Mouse (Mus musculus) neural tube, embryonic 11.5 days (tissue): ENCODE measurements at regions not wholly inside any gene's neighbourhood (a gene's known extent, or its start where the extent isn't known, plus 50 kb on each side); places are given as distances from the start of the nearest gene placed in this dataset.

ENCODE experiments used
- ATAC-seq: fragments of 200-750 bp; cut with Nextera tagmentation; 2 replicates; pipeline ENCODE4 v1.8.0; 2017; ENCODE audit warnings: moderate number of reproducible peaks, mild to moderate bottlenecking, moderate TSS enrichment, moderate library complexity; ENCODE audit not compliant: insufficient read depth, low FRiP score, low TSS enrichment
- DNase-seq: peaks from one replicate; pipeline ENCODE4 v3.0.0-alpha.2; 2015; ENCODE audit warnings: low spot score
- H3K27ac ChIP-seq: fragments of 300-500 bp; sonication (generic); 2 replicates; pipeline ENCODE4 v1.5.1; 2014; ENCODE audit warnings: low read depth, mild to moderate bottlenecking, low read length
- H3K27me3 ChIP-seq: fragments of 300-500 bp; sonication (generic); 2 replicates; pipeline ENCODE4 v1.6.1; 2014; ENCODE audit warnings: mild to moderate bottlenecking, low read length, mixed read lengths; ENCODE audit not compliant: control insufficient read depth, insufficient read depth
- H3K36me3 ChIP-seq: fragments of 300-500 bp; sonication (generic); 2 replicates; pipeline ENCODE4 v1.6.1; 2014; ENCODE audit warnings: mild to moderate bottlenecking, low read length, moderate library complexity, mixed read lengths; ENCODE audit not compliant: control insufficient read depth, insufficient read depth
- H3K4me1 ChIP-seq: fragments of 300-500 bp; sonication (generic); 2 replicates; pipeline ENCODE4 v1.6.1; 2014; ENCODE audit warnings: low read length, mixed read lengths; ENCODE audit not compliant: control insufficient read depth, insufficient read depth
- H3K4me2 ChIP-seq: fragments of 300-500 bp; sonication (generic); 2 replicates; pipeline ENCODE4 v1.6.1; 2014; ENCODE audit warnings: low read depth, mild to moderate bottlenecking, moderate library complexity
- H3K4me3 ChIP-seq: fragments of 300-500 bp; sonication (generic); 2 replicates; pipeline ENCODE4 v1.5.1; 2014; ENCODE audit warnings: low read depth, low read length
- H3K9ac ChIP-seq: fragments of 300-500 bp; sonication (generic); 2 replicates; pipeline ENCODE4 v1.6.1; 2014; ENCODE audit warnings: mild to moderate bottlenecking, low read length
- H3K9me3 ChIP-seq: fragments of 300-500 bp; sonication (generic); 2 replicates; pipeline ENCODE4 v1.6.1; 2016; ENCODE audit warnings: low read length; ENCODE audit not compliant: control insufficient read depth
- WGBS: fragments of 180-500 bp; shearing (Covaris S2); extraction: QIAGEN DNeasy Blood & Tissue Kit; methylation state at CpG from one replicate; pipeline ENCODE4 v1.1.7; 2014; 5-methylcytosine and 5-hydroxymethylcytosine counted together

- WGBS: 93% methylated on average over 4 of the region's 4 CpGs
- Histone ChIP-seq H3K4me2 (no peak overlapping the region), H3K27ac (no peak overlapping the region), H3K36me3 (no peaks in the 10 kb centered on the region), H3K9ac (no peak overlapping the region), H3K4me1 (no peaks in the 10 kb centered on the region), H3K9me3 (no peaks in the 10 kb centered on the region), H3K27me3 (no peaks in the 10 kb centered on the region), H3K4me3 (no peak overlapping the region)
- DNase-seq (no peak), ATAC-seq (no peak)
These were observed 1729.8 kb downstream of the AI429214 start for GRCm38 (mm10) chr8:38723254-38723653.

DNA sequence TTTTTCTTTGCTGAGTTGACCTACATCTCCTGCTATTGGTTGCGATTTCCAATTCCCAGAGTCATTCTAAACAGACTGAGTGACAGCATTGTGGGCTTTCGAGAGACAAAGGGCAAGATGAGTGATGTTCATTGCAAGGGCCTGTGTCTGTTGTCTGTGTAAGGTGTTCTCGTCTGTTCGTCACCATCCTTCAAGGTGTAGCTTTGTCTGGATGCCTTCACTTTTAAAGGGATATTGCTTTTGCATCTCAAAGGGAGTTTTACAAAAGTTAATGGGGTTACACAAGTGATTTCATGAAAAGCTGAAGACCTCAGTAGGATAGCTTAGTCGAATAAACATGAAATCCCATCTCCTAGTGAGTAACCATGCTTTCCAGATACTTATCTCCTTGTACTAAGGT is 1731.9 kb downstream of the AI429214 start:
- H3K4me1 ChIP-seq: no peaks in the 10 kb centered on the region
- WGBS: 84% methylated on average over 5 of the region's 5 CpGs
- H3K36me3 ChIP-seq: no peaks in the 10 kb centered on the region
- no peak overlapping the region for H3K4me3 ChIP-seq
- no peaks in the 10 kb centered on the region for H3K27me3 ChIP-seq
- no peaks in the 10 kb centered on the region for H3K9me3 ChIP-seq
- H3K27ac ChIP-seq: no peak overlapping the region
- no peak for ATAC-seq
- DNase-seq: no peak
- no peak overlapping the region for H3K9ac ChIP-seq
- H3K4me2 ChIP-seq: no peak overlapping the region

- H3K9ac ChIP-seq: no peak overlapping the region
- H3K36me3 ChIP-seq: no peaks in the 10 kb centered on the region
- H3K9me3 ChIP-seq: no peaks in the 10 kb centered on the region
- H3K27ac ChIP-seq: no peak overlapping the region
- ATAC-seq (no peak), DNase-seq (no peak)
- H3K27me3 ChIP-seq: no peaks in the 10 kb centered on the region
- H3K4me2 ChIP-seq: no peak overlapping the region
- no peak overlapping the region for H3K4me3 ChIP-seq
- no peaks in the 10 kb centered on the region for H3K4me1 ChIP-seq
These were observed 1753.7 kb downstream of the AI429214 start for GRCm38 (mm10) chr8:38747134-38747533.

DNA sequence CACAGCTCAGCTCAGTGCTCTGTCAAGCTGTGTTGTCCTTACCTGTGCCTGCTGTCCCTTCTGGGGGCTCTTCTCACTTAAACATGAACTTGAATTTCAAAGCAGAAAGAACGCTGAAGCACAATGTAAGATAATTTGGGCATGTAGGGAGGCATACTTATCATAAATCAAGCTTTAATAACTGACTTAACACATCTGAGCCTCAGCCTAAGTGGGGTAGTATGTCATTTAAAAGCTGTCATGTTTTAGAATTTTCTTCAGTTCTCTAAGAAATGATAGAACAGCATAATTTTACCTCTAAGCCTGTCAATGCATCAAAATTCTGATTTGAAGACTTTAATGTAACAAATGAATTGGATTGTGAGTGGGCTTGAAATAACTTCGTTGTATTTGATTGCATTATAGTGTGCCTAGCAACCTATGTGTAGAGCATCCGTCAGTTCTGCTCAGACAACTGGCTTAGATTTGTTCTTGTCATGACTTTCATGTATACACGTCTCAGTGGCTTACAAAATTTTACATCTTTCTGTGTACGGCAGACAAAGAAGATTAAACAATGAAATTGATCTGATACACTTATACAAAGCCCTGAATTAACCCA is 1773.3 kb downstream of the AI429214 start:
- ATAC-seq (no peak), DNase-seq (no peak)
- H3K4me1 ChIP-seq: no peaks in the 10 kb centered on the region
- H3K4me2 ChIP-seq: no peak overlapping the region
- no peaks in the 10 kb centered on the region for H3K27me3 ChIP-seq
- WGBS: 84% methylated on average over 5 of the region's 5 CpGs
- no peaks in the 10 kb centered on the region for H3K36me3 ChIP-seq
- no peak overlapping the region for H3K4me3 ChIP-seq
- no peak overlapping the region for H3K27ac ChIP-seq
- H3K9me3 ChIP-seq: no peaks in the 10 kb centered on the region
- H3K9ac ChIP-seq: no peak overlapping the region

GRCm38 (mm10) chr8:38812482-38812881 is 1819.1 kb downstream of the AI429214 start:
- Histone ChIP-seq H3K4me3 (no peak overlapping the region), H3K9me3 (no peaks in the 10 kb centered on the region), H3K4me2 (no peak overlapping the region), H3K9ac (no peak overlapping the region), H3K4me1 (no peaks in the 10 kb centered on the region), H3K27ac (no peak overlapping the region), H3K36me3 (no peaks in the 10 kb centered on the region), H3K27me3 (no peaks in the 10 kb centered on the region)
- ATAC-seq (no peak), DNase-seq (no peak)

DNA sequence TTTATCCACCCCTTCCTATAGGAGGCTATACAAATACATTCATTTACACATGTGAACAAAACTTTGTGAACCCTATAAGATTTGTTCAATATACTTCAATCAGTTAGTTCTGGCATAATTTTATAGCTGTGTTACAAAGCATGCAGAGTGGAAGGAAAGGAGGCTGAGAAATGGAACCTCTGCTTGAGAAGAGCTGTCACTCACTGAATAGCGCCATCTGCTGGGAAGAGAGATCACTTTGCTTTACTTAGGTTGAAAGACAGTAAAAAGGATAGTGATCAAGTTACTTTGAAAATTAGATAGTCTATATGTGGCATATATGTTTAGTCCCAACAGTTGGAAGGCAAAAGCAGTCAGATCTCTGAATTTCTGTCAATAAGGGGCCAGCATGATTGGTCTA is 1824.8 kb downstream of the AI429214 start:
- Histone ChIP-seq H3K36me3 (no peaks in the 10 kb centered on the region), H3K9me3 (no peaks in the 10 kb centered on the region), H3K27ac (no peak overlapping the region), H3K9ac (no peak overlapping the region), H3K4me3 (no peak overlapping the region), H3K27me3 (no peaks in the 10 kb centered on the region), H3K4me1 (no peaks in the 10 kb centered on the region), H3K4me2 (no peak overlapping the region)
- ATAC-seq (no peak), DNase-seq (peak; percentile 34)
- 35% methylated on average over 1 of the region's 1 CpGs for WGBS

DNA sequence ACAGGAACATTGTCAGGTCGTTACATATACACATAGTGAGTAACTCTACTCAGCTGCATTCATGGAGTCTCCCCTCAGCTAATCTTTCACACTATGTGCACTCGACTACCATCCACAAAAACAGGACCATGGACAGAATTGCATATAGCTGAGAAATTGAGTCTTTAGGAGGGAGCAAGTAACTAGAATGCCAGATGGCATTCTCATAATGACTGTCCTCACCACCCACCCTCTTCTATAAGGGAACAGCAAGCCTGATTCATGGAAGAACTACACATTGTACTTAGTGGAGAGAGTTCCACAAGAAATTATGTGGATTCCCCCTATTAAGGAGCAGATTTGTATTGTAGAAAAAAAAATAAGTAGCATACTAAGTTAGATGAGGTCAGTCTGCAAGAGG is 1813.4 kb upstream of the Adam24 start:
- H3K27me3 ChIP-seq: no peaks in the 10 kb centered on the region
- H3K27ac ChIP-seq: no peak overlapping the region
- no peaks in the 10 kb centered on the region for H3K36me3 ChIP-seq
- WGBS: 74% methylated on average over 2 of the region's 2 CpGs
- no peaks in the 10 kb centered on the region for H3K9me3 ChIP-seq
- no peak overlapping the region for H3K4me3 ChIP-seq
- H3K9ac ChIP-seq: no peak overlapping the region
- ATAC-seq: no peak
- DNase-seq: no peak
- no peak overlapping the region for H3K4me2 ChIP-seq
- H3K4me1 ChIP-seq: no peaks in the 10 kb centered on the region

- H3K36me3 ChIP-seq: no peaks in the 10 kb centered on the region
- ATAC-seq: no peak
- no peak overlapping the region for H3K4me3 ChIP-seq
- no peak overlapping the region for H3K4me2 ChIP-seq
- H3K27ac ChIP-seq: no peak overlapping the region
- H3K9me3 ChIP-seq: no peaks in the 10 kb centered on the region
- WGBS: 45% methylated on average over 6 of the region's 6 CpGs
- no peak for DNase-seq
- no peaks in the 10 kb centered on the region for H3K27me3 ChIP-seq
- no peak overlapping the region for H3K9ac ChIP-seq
- H3K4me1 ChIP-seq: no peaks in the 10 kb centered on the region
These were observed 1807.5 kb upstream of the Adam24 start for GRCm38 (mm10) chr8:38867370-38867769.
